Mouse (Mus musculus) large intestine, adult 2 months (tissue): ENCODE data around the gene Wnk2. TPM values are rescaled to one million over a fixed set of nuclear protein-coding genes. Genes with fewer than 3 reads are reported as not detected.
A peak's percentile ranks its signal among the peaks of the same experiment; 100 is the strongest.
"Not testable (repeated sequence)": the region's sequence is repeated elsewhere in the genome, so short reads cannot be mapped to it uniquely, and the experiment has no call there.

Source experiments
- DNase-seq: peaks from one replicate; pipeline ENCODE4 v3.0.0-alpha.2; 2012; ENCODE audit warnings: low read depth, low spot score
- WGBS: fragments of 180-500 bp; shearing (Covaris S2); methylation state at CpG from one replicate; pipeline ENCODE4 v1.1.7; 2018; 5-methylcytosine and 5-hydroxymethylcytosine counted together
- polyA plus RNA-seq: library from polyadenylated mRNA; depleted of rRNA; stranded (reverse); fragments of >200 nt; gene quantifications from 2 replicates; pipeline ENCODE4 v1.2.3, GENCODE M21; 2012

Wnk2 gene
- polyA plus RNA-seq, 1 experiment: 12.6 TPM

- no peak for DNase-seq
- 94% methylated on average over 4 of the region's 4 CpGs for WGBS
Observed at GRCm38 (mm10) chr13:49069393-49069792, 78.4 kb downstream of the Wnk2 start.

DNA sequence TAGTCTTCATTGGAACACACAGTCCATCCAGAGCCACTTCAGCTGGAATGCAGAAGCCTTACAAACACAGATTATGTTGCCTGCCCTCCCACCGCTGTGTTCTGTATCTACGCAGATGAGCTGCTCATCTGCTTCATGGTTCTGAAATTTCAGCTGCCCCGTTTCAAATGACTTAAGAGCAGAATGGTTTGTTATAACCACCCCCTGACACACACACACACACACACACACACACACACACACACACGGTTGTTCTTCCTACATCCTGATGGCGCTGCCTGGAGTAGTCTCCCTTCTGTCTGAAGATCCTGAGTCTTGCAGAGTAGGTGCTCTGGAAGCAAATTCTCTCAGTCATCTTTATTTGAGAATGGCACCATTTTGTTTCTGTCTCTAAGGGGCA, 83.6 kb downstream of the Wnk2 start:
- DNase-seq: no peak
- 81% methylated on average over 5 of the region's 5 CpGs for WGBS

GRCm38 (mm10) chr13:49060456-49060855, 87.4 kb downstream of the Wnk2 start:
- no peak for DNase-seq
- 92% methylated on average over 7 of the region's 7 CpGs for WGBS

DNA sequence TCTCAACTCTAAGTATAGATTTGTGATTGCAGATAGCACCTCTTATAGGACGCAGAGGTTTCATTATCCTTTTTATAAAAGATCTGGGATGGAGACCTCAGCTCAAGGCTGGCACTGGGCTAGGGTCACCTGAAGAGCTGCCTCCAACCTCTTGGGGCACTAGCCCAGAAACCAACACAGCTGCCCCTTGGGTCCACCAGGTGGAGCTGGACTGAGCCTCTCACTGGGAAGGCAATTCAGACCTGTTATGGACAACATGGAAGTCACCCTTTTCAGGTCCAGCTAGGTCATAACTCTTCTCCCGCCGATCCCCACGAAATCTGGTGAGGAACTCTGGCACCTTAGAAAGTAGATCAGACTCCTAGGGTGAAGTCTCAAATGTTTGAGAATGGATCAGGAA, 89.3 kb downstream of the Wnk2 start:
- peak; percentile 2 for DNase-seq
- 76% methylated on average over 4 of the region's 4 CpGs for WGBS

- DNase-seq: no peak
- WGBS: 94% methylated on average over 4 of the region's 4 CpGs
Observed at GRCm38 (mm10) chr13:49056304-49056703, 91.5 kb downstream of the Wnk2 start.

DNA sequence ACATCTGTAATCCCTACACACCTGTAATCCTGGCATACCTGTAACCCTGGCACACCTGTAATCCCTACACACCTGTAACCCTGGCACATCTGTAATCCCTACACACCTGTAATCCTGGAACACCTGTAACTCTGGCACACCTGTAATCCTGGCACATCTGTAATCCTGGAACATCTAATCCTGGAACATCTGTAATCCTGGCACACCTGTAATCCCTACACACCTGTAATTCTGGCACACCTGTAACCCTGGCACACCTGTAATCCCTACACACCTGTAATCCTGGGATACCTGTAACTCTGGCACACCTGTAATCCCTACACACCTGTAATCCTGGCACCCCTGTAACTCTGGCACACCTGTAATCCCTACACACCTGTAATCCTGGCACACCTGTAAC, 93.1 kb downstream of the Wnk2 start:
- DNase-seq: not testable (repeated sequence)

DNA sequence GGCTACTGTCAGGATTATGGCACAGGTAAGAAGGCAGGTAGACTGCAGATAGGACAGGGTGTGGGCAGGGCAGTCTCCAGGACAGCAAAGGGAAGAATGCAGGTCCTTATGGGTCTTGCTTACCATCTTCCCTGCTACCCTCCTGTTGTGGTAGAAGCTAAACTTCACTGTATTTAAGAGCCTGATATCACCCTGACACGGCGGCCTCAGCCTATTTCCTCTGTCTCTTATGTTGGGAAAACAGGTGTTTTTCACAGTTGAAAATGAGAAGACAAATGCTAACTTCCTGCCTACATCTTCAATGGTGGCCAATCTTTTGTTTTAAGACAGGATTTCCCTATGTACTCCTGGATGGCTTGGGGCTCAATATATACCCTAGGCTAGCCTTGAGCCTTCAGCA, 94.5 kb downstream of the Wnk2 start:
- no peak for DNase-seq
- 71% methylated on average over 2 of the region's 2 CpGs for WGBS

DNA sequence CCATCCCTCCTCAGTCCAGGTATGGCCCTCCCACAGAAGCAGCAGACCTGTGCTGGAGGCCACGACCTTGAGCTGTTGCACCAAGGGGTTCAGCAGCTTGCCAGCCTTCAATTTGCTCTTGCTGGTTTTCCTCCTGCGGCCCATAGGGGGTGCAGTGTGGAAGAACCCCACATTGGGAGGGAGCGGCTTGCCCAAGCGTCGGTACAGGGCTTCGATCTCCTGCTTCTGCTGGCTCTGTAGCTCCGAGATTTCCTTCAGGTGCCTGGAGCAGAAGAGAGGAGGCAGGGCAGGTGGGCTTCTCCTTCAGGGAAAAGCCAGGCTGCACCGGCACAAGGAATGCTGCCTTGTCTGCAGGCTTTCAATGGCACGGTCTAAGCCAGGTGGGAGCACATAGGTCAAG, 95.3 kb downstream of the Wnk2 start:
- no peak for DNase-seq
- WGBS: 45% methylated on average over 9 of the region's 9 CpGs

GRCm38 (mm10) chr13:49047393-49047792, 100.4 kb downstream of the Wnk2 start:
- no peak for DNase-seq
- 93% methylated on average over 1 of the region's 1 CpGs for WGBS

DNA sequence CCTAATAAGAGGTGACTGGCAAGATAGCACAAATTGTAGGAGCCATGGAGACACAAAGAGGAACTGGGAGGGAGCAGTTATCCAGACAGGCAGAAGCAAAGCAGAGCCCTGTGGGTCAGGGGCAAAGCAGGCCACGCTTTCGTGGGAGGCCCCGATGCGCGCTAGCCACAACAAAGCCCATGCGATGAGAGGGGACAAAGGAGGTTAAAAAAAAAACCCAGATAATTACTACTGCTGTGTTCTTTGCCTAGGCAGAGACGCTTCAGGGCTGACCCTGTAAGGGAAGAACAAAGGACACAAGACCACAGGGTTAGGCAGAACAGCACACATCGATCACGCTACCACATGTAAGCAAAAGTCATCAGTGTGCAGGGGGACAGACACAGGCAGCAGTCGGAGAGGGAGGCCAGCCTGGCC, 103.7 kb downstream of the Wnk2 start:
- 87% methylated on average over 10 of the region's 10 CpGs for WGBS
- DNase-seq: no peak

GRCm38 (mm10) chr13:49042371-49042770, 105.4 kb downstream of the Wnk2 start:
- no peak for DNase-seq
- WGBS: 96% methylated on average over 15 of the region's 15 CpGs

DNA sequence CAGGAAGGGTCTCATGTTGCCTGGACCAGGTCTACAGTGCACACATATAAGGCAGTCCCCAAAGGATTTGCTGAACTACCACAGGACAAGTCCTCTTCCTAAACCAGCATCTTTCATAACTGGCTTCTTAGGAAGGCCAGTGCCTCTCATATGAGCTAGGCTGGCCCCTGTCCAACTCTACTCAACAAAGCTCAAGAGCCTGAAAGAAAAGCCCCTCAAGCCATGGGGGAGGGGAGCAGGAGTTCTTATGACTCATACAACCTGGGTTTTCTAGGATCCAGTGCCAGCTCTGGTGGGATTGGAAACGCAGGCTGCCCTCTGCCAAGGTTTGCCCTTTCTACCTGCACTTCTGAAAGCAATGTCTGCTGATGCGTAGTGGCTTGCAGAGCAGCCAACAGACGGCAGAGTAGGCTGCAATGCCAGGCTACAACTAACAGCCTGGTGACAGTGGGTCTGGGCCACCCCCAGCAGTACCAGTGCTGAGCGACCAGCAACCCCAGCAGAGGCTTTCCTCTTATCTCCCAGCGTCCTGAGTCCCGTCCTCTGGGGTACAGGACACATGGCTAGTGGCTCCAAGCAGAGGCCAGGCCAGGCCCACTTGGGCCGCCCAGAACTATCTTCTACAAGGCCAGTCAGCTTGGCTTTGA, 110.8 kb downstream of the Wnk2 start:
- no peak for DNase-seq
- 89% methylated on average over 7 of the region's 7 CpGs for WGBS

DNA sequence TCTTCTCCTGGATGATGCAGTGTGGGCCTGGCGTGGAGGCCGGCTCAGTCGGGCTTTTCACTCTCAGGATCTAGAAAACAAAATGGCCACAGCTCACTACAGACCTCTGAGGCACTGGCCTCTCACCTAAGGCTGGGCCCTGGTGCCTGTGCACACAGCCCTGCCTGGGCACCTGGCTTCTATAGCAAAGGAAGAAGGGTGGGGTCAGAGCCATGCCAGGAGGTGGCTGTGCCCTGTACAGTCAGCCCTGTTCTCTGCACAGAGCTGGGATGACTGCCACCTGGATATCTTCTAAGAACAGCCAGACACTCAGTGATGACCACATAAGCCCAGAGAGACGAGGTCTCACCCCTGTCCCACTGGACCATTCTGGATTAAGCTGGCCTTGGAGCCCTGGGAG, 111.4 kb downstream of the Wnk2 start:
- no peak for DNase-seq
- whole genome bisulfite sequencing: 94% methylated on average over 4 of the region's 4 CpGs

- 60% methylated on average over 2 of the region's 2 CpGs for WGBS
- DNase-seq: no peak
Observed at GRCm38 (mm10) chr13:49031029-49031428, 116.8 kb downstream of the Wnk2 start.

DNA sequence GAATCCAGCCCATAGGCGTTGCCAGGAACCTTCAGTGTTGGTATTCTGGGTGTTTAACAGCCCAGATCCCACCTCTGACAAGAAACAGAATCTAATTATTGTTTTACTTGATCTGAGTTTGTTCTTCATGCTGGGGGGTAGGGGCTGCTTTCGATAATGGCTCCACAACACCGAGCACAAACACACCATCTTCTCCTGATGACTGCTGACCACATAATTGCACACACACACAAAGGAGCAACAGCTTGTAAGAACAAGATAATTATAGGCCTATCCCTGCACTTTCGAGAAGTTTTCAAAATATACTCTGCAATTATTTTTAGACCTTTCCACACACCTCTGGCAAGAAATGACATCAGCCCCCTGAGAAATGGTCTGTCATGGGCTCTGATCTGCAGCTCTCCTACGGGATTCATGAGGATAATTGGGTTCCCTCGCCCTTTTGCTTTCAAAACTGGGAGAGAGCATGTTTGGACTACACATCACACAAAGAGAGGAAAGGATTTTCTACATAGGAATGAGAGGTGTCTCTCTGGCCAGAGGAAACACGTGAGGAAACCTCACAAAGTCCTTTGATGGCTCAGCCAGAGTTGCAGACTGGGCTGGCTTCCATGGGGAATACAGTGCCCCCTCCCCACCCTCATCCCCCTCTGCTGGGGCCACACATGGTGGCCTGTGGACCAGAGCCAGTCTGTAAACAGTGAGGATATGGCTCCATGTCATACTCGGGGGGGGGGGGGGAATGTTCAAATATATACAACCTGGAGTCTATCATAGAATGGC, 118.9 kb downstream of the Wnk2 start:
- 67% methylated on average over 8 of the region's 8 CpGs for WGBS
- DNase-seq: no peak

GRCm38 (mm10) chr13:49027057-49027456, 120.8 kb downstream of the Wnk2 start:
- DNase-seq: no peak
- 58% methylated on average over 8 of the region's 8 CpGs for WGBS

DNA sequence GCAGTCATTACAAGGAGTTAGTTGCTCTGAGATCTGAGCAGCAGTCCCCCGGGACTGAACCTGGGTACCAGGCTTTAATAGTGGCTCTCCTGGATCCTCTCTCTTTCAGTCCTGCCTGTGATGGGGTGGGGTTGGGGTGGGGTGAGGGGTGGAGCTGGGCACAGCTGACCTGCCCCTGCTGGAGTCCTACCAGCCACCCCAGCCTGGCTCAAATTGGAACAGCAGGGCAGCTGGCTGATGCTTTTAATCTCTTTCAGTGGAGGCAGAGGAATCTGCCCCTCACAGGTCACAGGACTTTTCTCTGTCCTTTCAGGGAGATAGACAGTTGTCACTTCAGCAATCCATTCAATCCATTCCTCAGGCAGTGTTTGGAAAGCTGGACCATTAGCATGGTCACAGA, 122.3 kb downstream of the Wnk2 start:
- 17% methylated on average over 1 of the region's 1 CpGs for WGBS
- DNase-seq: no peak

GRCm38 (mm10) chr13:49024763-49025162, 123.1 kb downstream of the Wnk2 start:
- WGBS: 12% methylated on average over 12 of the region's 12 CpGs
- no peak for DNase-seq

DNA sequence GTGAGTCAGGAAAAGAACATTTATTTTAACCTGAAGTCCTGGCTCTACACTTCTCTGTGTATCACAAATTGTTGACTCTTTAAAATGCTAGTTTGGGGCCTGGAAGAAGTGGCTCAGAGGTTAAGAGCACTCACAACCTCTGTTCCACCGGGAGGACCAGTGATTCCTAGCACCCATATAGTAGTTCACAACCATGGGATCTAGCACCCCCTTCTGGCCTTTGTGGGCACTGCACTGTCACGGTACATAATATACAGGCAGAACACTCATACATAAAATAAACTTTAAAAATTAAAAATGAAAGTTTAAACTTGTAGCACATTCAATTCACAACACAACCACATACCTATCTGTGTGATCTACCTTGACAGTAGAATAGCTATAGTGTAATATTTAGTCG, 126.1 kb downstream of the Wnk2 start:
- DNase-seq: no peak
- 60% methylated on average over 3 of the region's 3 CpGs for WGBS

DNA sequence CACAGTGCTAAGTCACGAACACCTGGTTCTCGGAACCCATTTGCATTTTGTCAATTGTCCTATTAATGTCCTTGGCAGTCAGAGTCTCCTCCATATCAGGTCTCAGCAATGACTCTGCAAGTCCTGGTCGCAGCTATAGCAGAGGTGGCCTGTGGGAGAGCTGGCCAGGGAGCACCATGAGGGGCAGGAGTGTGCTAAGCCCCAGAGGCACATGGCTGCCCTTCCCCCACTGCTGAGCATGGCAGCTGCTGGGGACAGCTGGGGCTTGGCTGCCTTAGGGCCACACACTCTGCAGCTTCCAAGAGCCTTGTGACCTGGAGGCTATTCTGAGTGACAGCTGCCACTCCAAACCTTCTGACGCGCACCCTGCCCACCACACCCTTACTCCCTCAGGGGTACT, 127.7 kb downstream of the Wnk2 start:
- WGBS: 58% methylated on average over 5 of the region's 5 CpGs
- no peak for DNase-seq

DNA sequence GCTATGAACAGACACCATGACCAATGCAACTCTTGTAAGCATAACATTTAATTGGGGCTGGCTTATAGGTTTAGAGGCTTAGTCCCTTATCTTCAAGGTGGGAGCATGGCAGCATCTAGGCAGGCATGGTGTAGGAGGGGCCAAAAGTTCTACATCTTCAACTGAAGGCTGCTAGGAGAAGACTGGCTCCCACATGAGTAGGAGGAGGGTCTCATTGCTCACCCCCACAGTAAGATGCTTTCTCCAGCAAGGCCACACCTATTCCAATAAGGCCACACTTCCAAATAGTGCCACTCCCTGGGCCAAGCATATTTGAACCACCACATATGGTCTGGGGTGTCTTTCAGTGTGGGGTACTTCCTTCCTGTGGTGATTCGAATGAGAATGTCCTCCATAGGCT, 130.4 kb downstream of the Wnk2 start:
- DNase-seq: no peak
- 91% methylated on average over 1 of the region's 1 CpGs for whole genome bisulfite sequencing
